Mouse (Mus musculus): Measurements from ENCODE around the gene Plppr1.

- TF ChIP-seq POLR2A (IDR thresholded peaks at IDR 0.05; ENCODE audit: control insufficient read depth in 1 of 2, insufficient read depth in 1 of 2, low read depth in 1 of 2, low read length in 2 of 2, poor library complexity in 1 of 2), result no peak
- no peak for TF ChIP-seq CTCF (IDR thresholded peaks at IDR 0.05 in 2 of 3, conservative IDR thresholded peaks at IDR 0.05 in 1 of 3; ENCODE audit: control insufficient read depth in 1 of 3, insufficient read depth in 1 of 3, low read depth in 2 of 3, low read length in 3 of 3, poor library complexity in 1 of 3, severe bottlenecking in 1 of 3)
- TF ChIP-seq KAT2A (conservative IDR thresholded peaks at IDR 0.05; ENCODE audit: low read depth, low read length), result no peak
- no peak for TF ChIP-seq GABPA (IDR thresholded peaks at IDR 0.05; ENCODE audit: low read depth, low read length)
- no peak for TF ChIP-seq SIN3A (IDR thresholded peaks at IDR 0.05; ENCODE audit: low read length)
- no peak for TF ChIP-seq USF1 (IDR thresholded peaks at IDR 0.05; ENCODE audit: low read depth, low read length)
- no peak for TF ChIP-seq MYC (IDR thresholded peaks at IDR 0.05; ENCODE audit: low read depth, low read length)
- TF ChIP-seq MAFK (IDR thresholded peaks at IDR 0.05; ENCODE audit: borderline replicate concordance, low read depth, low read length), result no peak
- no peak for TF ChIP-seq RAD21 (IDR thresholded peaks at IDR 0.05; ENCODE audit: low read depth, low read length)
- TF ChIP-seq EP300 (IDR thresholded peaks at IDR 0.05; ENCODE audit: low read depth in 1 of 2, low read length in 2 of 2), result no peak
- TF ChIP-seq CHD2 (IDR thresholded peaks at IDR 0.05; ENCODE audit: low read length), result no peak
- TF ChIP-seq MXI1 (IDR thresholded peaks at IDR 0.05; ENCODE audit: low read depth, low read length), result no peak
- TF ChIP-seq CHD1 (IDR thresholded peaks at IDR 0.05; ENCODE audit: low read depth, low read length), result no peak
Measured at GRCm38 (mm10) chr4:49050628-49051027, 8.4 kb upstream of the Plppr1 start.

Data from MEL (cell line).